Mouse (Mus musculus) small intestine, adult 2 months (tissue): Measurements from ENCODE around the gene 1300017J02Rik.
"Not testable (repeated sequence)": the region's sequence is repeated elsewhere in the genome, so short reads cannot be mapped to it uniquely, and the experiment has no call there.

Experiments used
- CTCF ChIP-seq: fragments of 200-500 bp; IDR thresholded peaks from 2 replicates; pipeline ENCODE4 v1.5.1; 2012; ENCODE audit warnings: low read depth, mild to moderate bottlenecking, control low read depth, inconsistent platforms, low read length, moderate library complexity, mixed read lengths; ENCODE audit not compliant: insufficient replicate concordance, insufficient read length; ENCODE audit errors: extremely low read depth
- POLR2A ChIP-seq: fragments of 200-500 bp; IDR thresholded peaks from 2 replicates; pipeline ENCODE4 v1.6.1; 2012; ENCODE audit warnings: low read depth, mild to moderate bottlenecking, control low read depth, inconsistent platforms, low read length, moderate library complexity

- TF ChIP-seq POLR2A, CTCF: not testable (repeated sequence)
These were observed 48.8 kb upstream of the 1300017J02Rik start for GRCm38 (mm10) chr9:103353500-103354260.
